Mouse (Mus musculus) neutrophil, adult 5-6 weeks (primary cell): ENCODE measurements around the gene Pcsk5. TPM values are rescaled to one million over a fixed set of nuclear protein-coding genes. Genes with fewer than 3 reads are reported as not detected.

Source experiments
- ATAC-seq: fragments of 151-379, 151-347 bp; 2 replicates; pipeline ENCODE4 v1.8.0; 2017; ENCODE audit warnings: mild to moderate bottlenecking, moderate TSS enrichment; ENCODE audit not compliant: insufficient number of reproducible peaks, poor library complexity, low FRiP score, severe bottlenecking; ENCODE audit errors: extremely low read depth
- total RNA-seq: library from RNA; stranded (forward); fragments of 200-1000 nt; gene quantifications from 2 replicates; pipeline ENCODE4 v1.2.3, GENCODE M21; 2017

Gene Pcsk5
- total RNA-seq = not detected in 2 replicates

GRCm38 (mm10) chr19:17837471-17837859 is at the start of gene Pcsk5:
Pcsk5 (minus strand) TSS chr19:17837632.
- no peak for ATAC-seq

GRCm38 (mm10) chr19:17875804-17876203 is 38.4 kb upstream of the Pcsk5 start:
- ATAC-seq = no peak

- no peak for ATAC-seq
Observed at GRCm38 (mm10) chr19:17874388-17874787, 37.0 kb upstream of the Pcsk5 start.

- no peak for ATAC-seq
Observed at GRCm38 (mm10) chr19:17873755-17874154, 36.3 kb upstream of the Pcsk5 start.

GRCm38 (mm10) chr19:17866317-17866891 is 29.0 kb upstream of the Pcsk5 start:
- ATAC-seq = no peak

GRCm38 (mm10) chr19:17860351-17861014 is 23.1 kb upstream of the Pcsk5 start:
- ATAC-seq = no peak

GRCm38 (mm10) chr19:17856741-17857140 is 19.3 kb upstream of the Pcsk5 start:
- no peak for ATAC-seq

GRCm38 (mm10) chr19:17848417-17848816 is 11.0 kb upstream of the Pcsk5 start:
- ATAC-seq = no peak

- no peak for ATAC-seq
Observed at GRCm38 (mm10) chr19:17845967-17846366, 8.5 kb upstream of the Pcsk5 start.

GRCm38 (mm10) chr19:17841586-17841985 is 4.2 kb upstream of the Pcsk5 start:
- ATAC-seq = no peak

- no peak for ATAC-seq
Observed at GRCm38 (mm10) chr19:17839856-17840255, 2.4 kb upstream of the Pcsk5 start.

- no peak for ATAC-seq
Observed at GRCm38 (mm10) chr19:17836566-17837470, 614 bp downstream of the Pcsk5 start.

GRCm38 (mm10) chr19:17835681-17836565 is 1.5 kb downstream of the Pcsk5 start:
- ATAC-seq = no peak

- no peak for ATAC-seq
Observed at GRCm38 (mm10) chr19:17834894-17835293, 2.5 kb downstream of the Pcsk5 start.

GRCm38 (mm10) chr19:17831376-17831775 is 6.1 kb downstream of the Pcsk5 start:
- ATAC-seq = no peak

GRCm38 (mm10) chr19:17828414-17828813 is 9.0 kb downstream of the Pcsk5 start:
- ATAC-seq = no peak

GRCm38 (mm10) chr19:17826694-17827093 is 10.7 kb downstream of the Pcsk5 start:
- no peak for ATAC-seq

GRCm38 (mm10) chr19:17820046-17820445 is 17.4 kb downstream of the Pcsk5 start:
- ATAC-seq = no peak

- ATAC-seq = no peak
Observed at GRCm38 (mm10) chr19:17819081-17819480, 18.4 kb downstream of the Pcsk5 start.
